Mouse (Mus musculus): Measurements from ENCODE around the gene Olfr1440. TPM values are rescaled to one million over a fixed set of nuclear protein-coding genes. Genes with fewer than 3 reads are reported as not detected.

The Olfr1440 gene
- not detected in 2 replicates for polyA plus RNA-seq (2014; fragmentation: Nextera tagmentation; extraction: Ambion mirVana)

- Histone ChIP-seq H3K27ac (no peak within 1 kb of the TSS), H3K4me2 (replicated peaks) (no peak within 1 kb of the TSS), H3K36me3 (replicated peaks; ENCODE audit: control insufficient read depth, insufficient read depth) (no peaks in the 10 kb centered on the region), H3K9me3 (ENCODE audit: control insufficient read depth, low read length) (no peaks in the 10 kb centered on the region), H3K9ac (no peak within 1 kb of the TSS), H3K27me3 (ENCODE audit: control insufficient read depth, insufficient read depth, low read length) (no peaks in the 10 kb centered on the region), H3K4me3 (replicated peaks; ENCODE audit: low read length) (no peak within 1 kb of the TSS), H3K4me1 (replicated peaks; ENCODE audit: control insufficient read depth, insufficient read depth, low read length) (no peaks in the 10 kb centered on the region)
- WGBS = 86% methylated on average over 2 of the region's 2 CpGs
- DNase-seq (ENCODE audit: low spot score) (no peak), ATAC-seq (ENCODE audit: low FRiP score) (no peak)
Measured at GRCm38 (mm10) chr19:12386979-12387378, at the start of gene Olfr1440. Gene Olfr1440 (plus strand): TSS chr19:12387279.

- Histone ChIP-seq H3K4me1 (replicated peaks; ENCODE audit: control insufficient read depth, insufficient read depth, low read length) (no peaks in the 10 kb centered on the region), H3K4me3 (replicated peaks; ENCODE audit: low read length) (no peak overlapping the region), H3K4me2 (replicated peaks) (no peak overlapping the region), H3K9ac (no peak overlapping the region), H3K27me3 (ENCODE audit: control insufficient read depth, insufficient read depth, low read length) (no peaks in the 10 kb centered on the region), H3K9me3 (ENCODE audit: control insufficient read depth, low read length) (no peaks in the 10 kb centered on the region), H3K27ac (no peak overlapping the region), H3K36me3 (replicated peaks; ENCODE audit: control insufficient read depth, insufficient read depth) (no peaks in the 10 kb centered on the region)
- WGBS = 74% methylated on average over 3 of the region's 3 CpGs
- ATAC-seq (ENCODE audit: low FRiP score) (no peak), DNase-seq (ENCODE audit: low spot score) (no peak)
Measured at GRCm38 (mm10) chr19:12373004-12373403, 14.1 kb upstream of the Olfr1440 start.

DNA sequence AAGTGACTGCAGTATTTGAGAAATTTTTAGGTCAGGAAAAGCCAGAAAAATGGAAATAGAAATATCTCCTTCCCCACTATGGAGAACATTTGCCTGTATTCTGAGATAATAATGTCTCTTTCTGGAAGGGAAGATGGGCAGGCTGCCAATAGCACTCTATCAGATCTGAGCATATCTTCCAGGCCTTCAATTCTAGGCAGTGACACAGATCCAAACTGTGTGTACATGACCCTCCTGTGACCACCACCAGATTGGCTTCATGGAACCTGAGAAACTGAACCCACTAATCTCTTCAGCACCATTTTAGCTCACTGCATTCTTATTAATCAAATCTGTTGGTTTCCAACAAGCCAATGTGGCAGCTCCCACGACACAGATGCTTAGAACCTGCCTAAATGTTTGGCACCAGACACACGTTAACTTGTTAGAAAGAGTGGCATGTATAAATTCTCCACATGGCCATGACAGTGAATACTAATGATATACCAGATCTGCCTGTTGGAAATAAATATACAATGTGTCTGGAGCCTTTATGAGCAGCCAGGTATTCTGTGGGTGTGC lies 12.5 kb upstream of the Olfr1440 start:
- H3K36me3 ChIP-seq (replicated peaks; ENCODE audit: control insufficient read depth, insufficient read depth) = no peaks in the 10 kb centered on the region
- DNase-seq (ENCODE audit: low spot score) (no peak), ATAC-seq (ENCODE audit: low FRiP score) (no peak)
- no peaks in the 10 kb centered on the region for H3K27me3 ChIP-seq (ENCODE audit: control insufficient read depth, insufficient read depth, low read length)
- H3K4me2 ChIP-seq (replicated peaks) = no peak overlapping the region
- H3K9ac ChIP-seq = no peak overlapping the region
- H3K4me1 ChIP-seq (replicated peaks; ENCODE audit: control insufficient read depth, insufficient read depth, low read length) = no peaks in the 10 kb centered on the region
- WGBS = 75% methylated on average over 2 of the region's 2 CpGs
- no peak overlapping the region for H3K27ac ChIP-seq
- no peak overlapping the region for H3K4me3 ChIP-seq (replicated peaks; ENCODE audit: low read length)
- no peaks in the 10 kb centered on the region for H3K9me3 ChIP-seq (ENCODE audit: control insufficient read depth, low read length)

DNA sequence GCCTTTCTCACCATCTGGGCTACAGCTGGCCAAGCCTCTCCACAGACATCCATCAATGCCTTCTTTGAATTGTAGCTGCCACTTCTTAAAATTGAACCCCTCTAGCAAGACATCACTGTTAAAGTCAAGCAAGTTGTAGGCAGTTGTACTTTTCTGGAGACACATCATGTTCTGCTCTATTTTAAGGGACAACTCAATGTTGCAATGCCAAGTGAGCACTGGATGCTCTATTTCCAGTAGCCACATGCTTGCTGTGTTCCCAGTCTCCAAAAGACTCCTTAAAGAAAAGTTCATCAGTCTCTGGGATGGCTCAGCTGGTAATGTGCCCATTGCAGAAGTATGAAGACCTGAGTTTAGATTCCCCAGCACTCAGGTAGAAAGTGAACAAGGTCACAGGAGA lies 26.7 kb downstream of the Olfr1440 start:
- Histone ChIP-seq H3K4me3 (replicated peaks; ENCODE audit: low read length) (no peak overlapping the region), H3K4me2 (replicated peaks) (no peak overlapping the region), H3K4me1 (replicated peaks; ENCODE audit: control insufficient read depth, insufficient read depth, low read length) (no peaks in the 10 kb centered on the region), H3K9me3 (ENCODE audit: control insufficient read depth, low read length) (no peaks in the 10 kb centered on the region), H3K9ac (no peak overlapping the region), H3K27me3 (ENCODE audit: control insufficient read depth, insufficient read depth, low read length) (no peaks in the 10 kb centered on the region), H3K27ac (no peak overlapping the region), H3K36me3 (replicated peaks; ENCODE audit: control insufficient read depth, insufficient read depth) (no peaks in the 10 kb centered on the region)
- no peak for DNase-seq (ENCODE audit: low spot score)
- ATAC-seq (ENCODE audit: low FRiP score) = no peak

DNA sequence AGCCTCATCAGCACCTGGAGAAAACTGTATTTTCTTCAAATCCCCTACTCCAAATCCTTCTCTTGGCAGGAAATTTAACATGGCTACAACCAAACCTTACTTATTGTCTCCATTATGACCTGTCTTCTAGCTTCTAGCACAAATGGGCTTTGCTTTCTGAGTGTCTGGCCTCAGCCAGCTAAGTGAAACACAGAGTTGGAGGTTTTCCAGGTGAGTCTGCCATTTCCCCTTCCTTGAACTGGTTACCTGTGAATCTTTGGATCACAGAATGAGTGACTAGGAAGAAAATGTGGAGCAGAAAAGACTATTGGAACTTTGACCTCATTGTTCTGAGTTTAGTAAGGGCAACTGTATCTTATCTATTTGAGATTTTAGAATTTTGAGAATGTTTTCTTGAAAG lies 30.3 kb downstream of the Olfr1440 start, which contains the start of gene Olfr1441:
Gene Olfr1441 (plus strand): TSS at position 73 of the 400 bp plus-strand sequence.
- no peak within 1 kb of the TSS for H3K4me3 ChIP-seq (replicated peaks; ENCODE audit: low read length)
- no peaks in the 10 kb centered on the region for H3K27me3 ChIP-seq (ENCODE audit: control insufficient read depth, insufficient read depth, low read length)
- no peaks in the 10 kb centered on the region for H3K9me3 ChIP-seq (ENCODE audit: control insufficient read depth, low read length)
- H3K4me1 ChIP-seq (replicated peaks; ENCODE audit: control insufficient read depth, insufficient read depth, low read length) = no peaks in the 10 kb centered on the region
- H3K36me3 ChIP-seq (replicated peaks; ENCODE audit: control insufficient read depth, insufficient read depth) = no peaks in the 10 kb centered on the region
- no peak within 1 kb of the TSS for H3K9ac ChIP-seq
- DNase-seq (ENCODE audit: low spot score) = no peak
- no peak for ATAC-seq (ENCODE audit: low FRiP score)
- no peak within 1 kb of the TSS for H3K4me2 ChIP-seq (replicated peaks)
- no peak within 1 kb of the TSS for H3K27ac ChIP-seq

- ATAC-seq (ENCODE audit: low FRiP score) (no peak), DNase-seq (ENCODE audit: low spot score) (no peak)
- H3K4me1 ChIP-seq (replicated peaks; ENCODE audit: control insufficient read depth, insufficient read depth, low read length) = no peaks in the 10 kb centered on the region
- H3K36me3 ChIP-seq (replicated peaks; ENCODE audit: control insufficient read depth, insufficient read depth) = no peaks in the 10 kb centered on the region
- no peak overlapping the region for H3K9ac ChIP-seq
- no peak overlapping the region for H3K4me3 ChIP-seq (replicated peaks; ENCODE audit: low read length)
- H3K27ac ChIP-seq = no peak overlapping the region
- 90% methylated on average over 3 of the region's 3 CpGs for WGBS
- H3K27me3 ChIP-seq (ENCODE audit: control insufficient read depth, insufficient read depth, low read length) = no peaks in the 10 kb centered on the region
- H3K4me2 ChIP-seq (replicated peaks) = no peak overlapping the region
- H3K9me3 ChIP-seq (ENCODE audit: control insufficient read depth, low read length) = no peaks in the 10 kb centered on the region
Measured at GRCm38 (mm10) chr19:12418312-12418711, 31.2 kb downstream of the Olfr1440 start.

GRCm38 (mm10) chr19:12420555-12420954 lies 33.5 kb downstream of the Olfr1440 start:
- no peak overlapping the region for H3K4me3 ChIP-seq (replicated peaks; ENCODE audit: low read length)
- no peak overlapping the region for H3K4me2 ChIP-seq (replicated peaks)
- 78% methylated on average over 6 of the region's 6 CpGs for WGBS
- H3K36me3 ChIP-seq (replicated peaks; ENCODE audit: control insufficient read depth, insufficient read depth) = no peaks in the 10 kb centered on the region
- DNase-seq (ENCODE audit: low spot score) (no peak), ATAC-seq (ENCODE audit: low FRiP score) (no peak)
- H3K9ac ChIP-seq = no peak overlapping the region
- no peaks in the 10 kb centered on the region for H3K9me3 ChIP-seq (ENCODE audit: control insufficient read depth, low read length)
- no peak overlapping the region for H3K27ac ChIP-seq
- H3K4me1 ChIP-seq (replicated peaks; ENCODE audit: control insufficient read depth, insufficient read depth, low read length) = no peaks in the 10 kb centered on the region
- no peaks in the 10 kb centered on the region for H3K27me3 ChIP-seq (ENCODE audit: control insufficient read depth, insufficient read depth, low read length)

DNA sequence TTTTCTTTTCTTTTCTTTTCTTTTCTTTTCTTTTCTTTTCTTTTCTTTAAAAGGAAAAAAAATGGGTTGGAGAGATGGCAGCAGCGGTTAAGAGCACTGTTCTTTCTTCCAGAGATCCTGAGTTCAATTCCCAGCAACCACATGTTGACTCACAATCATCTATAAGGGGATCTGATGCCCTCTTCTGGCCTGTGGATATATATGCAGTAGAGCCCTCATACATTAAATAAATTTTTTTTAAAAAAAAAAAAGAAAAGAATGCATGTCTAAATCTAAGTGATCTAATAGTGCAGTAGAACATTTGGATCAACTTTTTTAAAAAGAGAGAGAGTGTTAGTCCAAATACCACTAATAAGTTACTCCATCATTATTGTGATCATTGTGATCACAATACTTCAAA lies 34.6 kb downstream of the Olfr1440 start:
- H3K27me3 ChIP-seq (ENCODE audit: control insufficient read depth, insufficient read depth, low read length) = no peaks in the 10 kb centered on the region
- H3K9me3 ChIP-seq (ENCODE audit: control insufficient read depth, low read length) = no peaks in the 10 kb centered on the region
- WGBS = 76% methylated on average over 1 of the region's 1 CpGs
- H3K36me3 ChIP-seq (replicated peaks; ENCODE audit: control insufficient read depth, insufficient read depth) = no peaks in the 10 kb centered on the region
- H3K4me1 ChIP-seq (replicated peaks; ENCODE audit: control insufficient read depth, insufficient read depth, low read length) = no peaks in the 10 kb centered on the region
- DNase-seq (ENCODE audit: low spot score) = no peak
- no peak for ATAC-seq (ENCODE audit: low FRiP score)
- H3K4me2 ChIP-seq (replicated peaks) = no peak overlapping the region
- no peak overlapping the region for H3K4me3 ChIP-seq (replicated peaks; ENCODE audit: low read length)
- H3K27ac ChIP-seq = no peak overlapping the region
- H3K9ac ChIP-seq = no peak overlapping the region

- Histone ChIP-seq H3K27ac (no peak overlapping the region), H3K9me3 (ENCODE audit: control insufficient read depth, low read length) (no peaks in the 10 kb centered on the region), H3K36me3 (replicated peaks; ENCODE audit: control insufficient read depth, insufficient read depth) (no peaks in the 10 kb centered on the region), H3K9ac (no peak overlapping the region), H3K4me3 (replicated peaks; ENCODE audit: low read length) (no peak overlapping the region), H3K4me2 (replicated peaks) (no peak overlapping the region), H3K4me1 (replicated peaks; ENCODE audit: control insufficient read depth, insufficient read depth, low read length) (no peaks in the 10 kb centered on the region), H3K27me3 (ENCODE audit: control insufficient read depth, insufficient read depth, low read length) (no peaks in the 10 kb centered on the region)
- 93% methylated on average over 5 of the region's 5 CpGs for WGBS
- DNase-seq (ENCODE audit: low spot score) (no peak), ATAC-seq (ENCODE audit: low FRiP score) (no peak)
Measured at GRCm38 (mm10) chr19:12427101-12427500, 40.0 kb downstream of the Olfr1440 start.

GRCm38 (mm10) chr19:12427605-12428004 lies 40.5 kb downstream of the Olfr1440 start, which contains the start of gene Pfpl:
Gene Pfpl (plus strand): TSS chr19:12427905.
- no peak within 1 kb of the TSS for H3K4me2 ChIP-seq (replicated peaks)
- no peaks in the 10 kb centered on the region for H3K36me3 ChIP-seq (replicated peaks; ENCODE audit: control insufficient read depth, insufficient read depth)
- no peak within 1 kb of the TSS for H3K9ac ChIP-seq
- H3K4me3 ChIP-seq (replicated peaks; ENCODE audit: low read length) = no peak within 1 kb of the TSS
- no peaks in the 10 kb centered on the region for H3K4me1 ChIP-seq (replicated peaks; ENCODE audit: control insufficient read depth, insufficient read depth, low read length)
- no peaks in the 10 kb centered on the region for H3K27me3 ChIP-seq (ENCODE audit: control insufficient read depth, insufficient read depth, low read length)
- H3K9me3 ChIP-seq (ENCODE audit: control insufficient read depth, low read length) = no peaks in the 10 kb centered on the region
- no peak within 1 kb of the TSS for H3K27ac ChIP-seq
- DNase-seq (ENCODE audit: low spot score) = no peak
- no peak for ATAC-seq (ENCODE audit: low FRiP score)
- 95% methylated on average over 6 of the region's 6 CpGs for WGBS

All from hindbrain, embryonic 14.5 days (tissue).